Mouse (Mus musculus): ENCODE results near the gene Wdr48. TPM values are rescaled to one million over a fixed set of nuclear protein-coding genes. Genes with fewer than 3 reads are reported as not detected.

The Wdr48 gene
- polyA plus RNA-seq, 1 experiment from 2014 or later = 50.2 TPM

GRCm38 (mm10) chr9:119937005-119937773 lies 42.5 kb downstream of the Wdr48 start, which contains the start of the genes Gorasp1 and Ttc21a:
Gorasp1 (minus strand) TSS chr9:119937565.
Ttc21a (plus strand) TSS chr9:119937606.
- ATAC-seq (ENCODE audit: low read depth) (peak; percentile 96), DNase-seq (ENCODE audit: low spot score) (peak; percentile 96)
- peak within 1 kb of the TSS; percentile 90 for H3K4me2 ChIP-seq (ENCODE audit: low read depth, low read length)
- H3K9me3 ChIP-seq (ENCODE audit: control insufficient read depth, low read length) = no peaks in the 10 kb centered on the region
- H3K9ac ChIP-seq (ENCODE audit: low read depth, low read length) = peak within 1 kb of the TSS; percentile 92
- H3K27me3 ChIP-seq (replicated peaks; ENCODE audit: control insufficient read depth, insufficient read depth, low read length) = no peaks in the 10 kb centered on the region
- H3K36me3 ChIP-seq (ENCODE audit: control insufficient read depth, insufficient read depth, low read length) = 0 out of 2 replicates have a peak, but pooled peaks cover 6% of the 10 kb centered on the region
- H3K4me3 ChIP-seq (ENCODE audit: low read depth, low read length) = peak within 1 kb of the TSS; percentile 72
- H3K27ac ChIP-seq (replicated peaks; ENCODE audit: low read depth, low read length) = peak within 1 kb of the TSS; percentile 72
- 3% methylated on average over 35 of the region's 40 CpGs for WGBS
- peaks cover 12% of the 10 kb centered on the region for H3K4me1 ChIP-seq (ENCODE audit: control insufficient read depth, insufficient read depth, low read length)

GRCm38 (mm10) chr9:119938496-119938895 lies 43.8 kb downstream of the Wdr48 start:
- no peaks in the 10 kb centered on the region for H3K36me3 ChIP-seq (ENCODE audit: control insufficient read depth, insufficient read depth, low read length)
- H3K27me3 ChIP-seq (replicated peaks; ENCODE audit: control insufficient read depth, insufficient read depth, low read length) = no peaks in the 10 kb centered on the region
- no peaks in the 10 kb centered on the region for H3K9me3 ChIP-seq (ENCODE audit: control insufficient read depth, low read length)
- no peak for DNase-seq (ENCODE audit: low spot score)
- ATAC-seq (ENCODE audit: low read depth) = no peak
- H3K4me1 ChIP-seq (ENCODE audit: control insufficient read depth, insufficient read depth, low read length) = peaks cover 12% of the 10 kb centered on the region
- no peak overlapping the region for H3K27ac ChIP-seq (replicated peaks; ENCODE audit: low read depth, low read length)
- no peak overlapping the region for H3K9ac ChIP-seq (ENCODE audit: low read depth, low read length)
- no peak overlapping the region for H3K4me2 ChIP-seq (ENCODE audit: low read depth, low read length)
- 87% methylated on average over 4 of the region's 4 CpGs for WGBS
- no peak overlapping the region for H3K4me3 ChIP-seq (ENCODE audit: low read depth, low read length)

- 27% methylated on average over 10 of the region's 10 CpGs for WGBS
- Histone ChIP-seq H3K36me3 (ENCODE audit: control insufficient read depth, insufficient read depth, low read length) (no peaks in the 10 kb centered on the region), H3K9ac (ENCODE audit: low read depth, low read length) (no peak overlapping the region; the same call in 1 of the 2 replicates), H3K4me1 (ENCODE audit: control insufficient read depth, insufficient read depth, low read length) (peaks cover 12% of the 10 kb centered on the region), H3K4me2 (ENCODE audit: low read depth, low read length) (no peak overlapping the region), H3K27ac (replicated peaks; ENCODE audit: low read depth, low read length) (no peak overlapping the region), H3K4me3 (ENCODE audit: low read depth, low read length) (no peak overlapping the region), H3K27me3 (replicated peaks; ENCODE audit: control insufficient read depth, insufficient read depth, low read length) (no peaks in the 10 kb centered on the region), H3K9me3 (ENCODE audit: control insufficient read depth, low read length) (no peaks in the 10 kb centered on the region)
- ATAC-seq (ENCODE audit: low read depth) (no peak), DNase-seq (ENCODE audit: low spot score) (no peak)
Observed at GRCm38 (mm10) chr9:119939646-119940045, 45.0 kb downstream of the Wdr48 start.

GRCm38 (mm10) chr9:119941407-119941806 lies 46.7 kb downstream of the Wdr48 start:
- Histone ChIP-seq H3K27me3 (replicated peaks; ENCODE audit: control insufficient read depth, insufficient read depth, low read length) (no peaks in the 10 kb centered on the region), H3K4me3 (ENCODE audit: low read depth, low read length) (no peak overlapping the region), H3K4me1 (ENCODE audit: control insufficient read depth, insufficient read depth, low read length) (peaks cover 8% of the 10 kb centered on the region), H3K4me2 (ENCODE audit: low read depth, low read length) (no peak overlapping the region), H3K36me3 (ENCODE audit: control insufficient read depth, insufficient read depth, low read length) (no peaks in the 10 kb centered on the region), H3K9me3 (ENCODE audit: control insufficient read depth, low read length) (no peaks in the 10 kb centered on the region), H3K27ac (replicated peaks; ENCODE audit: low read depth, low read length) (no peak overlapping the region), H3K9ac (ENCODE audit: low read depth, low read length) (no peak overlapping the region)
- 80% methylated on average over 5 of the region's 5 CpGs for WGBS
- ATAC-seq (ENCODE audit: low read depth) = no peak
- peak; percentile 66 for DNase-seq (ENCODE audit: low spot score)

DNA sequence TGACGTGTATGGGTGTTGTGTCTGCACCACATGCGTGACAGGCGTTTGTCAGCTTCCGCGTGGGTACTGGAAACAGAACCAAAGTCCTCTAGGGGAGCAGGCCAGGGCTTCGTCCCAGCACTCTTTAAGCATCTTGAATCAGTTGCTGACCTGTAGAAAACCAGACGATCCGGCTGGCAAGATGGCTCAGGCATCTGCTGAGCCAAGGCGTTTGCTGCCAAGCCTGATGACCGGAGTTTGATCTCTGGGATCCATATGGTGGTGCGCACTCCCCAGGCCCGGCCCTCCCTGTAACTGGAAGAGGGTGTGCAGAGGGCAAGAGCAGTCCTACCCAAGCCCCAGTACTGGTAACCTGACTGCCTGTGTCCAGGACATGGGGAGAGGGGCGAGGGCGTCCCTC lies 47.2 kb downstream of the Wdr48 start:
- no peaks in the 10 kb centered on the region for H3K27me3 ChIP-seq (replicated peaks; ENCODE audit: control insufficient read depth, insufficient read depth, low read length)
- WGBS = 68% methylated on average over 12 of the region's 14 CpGs
- no peak overlapping the region for H3K9ac ChIP-seq (ENCODE audit: low read depth, low read length)
- H3K9me3 ChIP-seq (ENCODE audit: control insufficient read depth, low read length) = no peaks in the 10 kb centered on the region
- DNase-seq (ENCODE audit: low spot score) = no peak
- H3K4me2 ChIP-seq (ENCODE audit: low read depth, low read length) = no peak overlapping the region
- no peaks in the 10 kb centered on the region for H3K36me3 ChIP-seq (ENCODE audit: control insufficient read depth, insufficient read depth, low read length)
- no peak for ATAC-seq (ENCODE audit: low read depth)
- H3K4me3 ChIP-seq (ENCODE audit: low read depth, low read length) = no peak overlapping the region
- no peak overlapping the region for H3K27ac ChIP-seq (replicated peaks; ENCODE audit: low read depth, low read length)
- peaks cover 4% of the 10 kb centered on the region; the same call in 1 of the 2 replicates for H3K4me1 ChIP-seq (ENCODE audit: control insufficient read depth, insufficient read depth, low read length)

DNA sequence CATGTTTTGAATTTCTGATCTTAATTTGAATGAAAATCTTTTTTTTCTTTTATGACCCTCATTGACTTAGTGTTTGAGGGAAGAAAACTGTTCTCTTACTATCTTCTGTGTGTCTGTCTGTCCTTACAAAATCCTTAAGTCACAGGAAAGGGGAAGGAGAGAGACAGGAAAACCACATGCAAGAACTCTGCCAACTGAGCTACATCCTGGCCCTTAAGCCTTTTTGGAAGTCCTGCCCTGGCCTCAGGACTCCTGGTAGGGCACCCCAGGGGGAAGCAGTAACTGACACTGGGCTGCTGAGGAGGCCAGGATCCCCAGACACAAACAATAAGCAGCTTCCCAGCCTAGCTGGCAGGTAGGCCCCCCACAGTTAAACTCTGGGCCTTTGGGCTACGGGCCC lies 48.6 kb downstream of the Wdr48 start:
- ATAC-seq (ENCODE audit: low read depth) = no peak
- H3K27me3 ChIP-seq (replicated peaks; ENCODE audit: control insufficient read depth, insufficient read depth, low read length) = no peaks in the 10 kb centered on the region
- 78% methylated on average over 1 of the region's 1 CpGs for WGBS

GRCm38 (mm10) chr9:119945173-119945900 lies 50.7 kb downstream of the Wdr48 start:
- H3K27me3 ChIP-seq (replicated peaks; ENCODE audit: control insufficient read depth, insufficient read depth, low read length) = no peaks in the 10 kb centered on the region
- no peak overlapping the region for H3K4me2 ChIP-seq (ENCODE audit: low read depth, low read length)
- DNase-seq (ENCODE audit: low spot score) (no peak), ATAC-seq (ENCODE audit: low read depth) (no peak)
- no peaks in the 10 kb centered on the region for H3K36me3 ChIP-seq (ENCODE audit: control insufficient read depth, insufficient read depth, low read length)
- 74% methylated on average over 9 of the region's 12 CpGs for WGBS
- H3K4me3 ChIP-seq (ENCODE audit: low read depth, low read length) = no peak overlapping the region
- H3K27ac ChIP-seq (replicated peaks; ENCODE audit: low read depth, low read length) = no peak overlapping the region
- H3K9ac ChIP-seq (ENCODE audit: low read depth, low read length) = no peak overlapping the region
- H3K4me1 ChIP-seq (ENCODE audit: control insufficient read depth, insufficient read depth, low read length) = no peaks in the 10 kb centered on the region
- no peaks in the 10 kb centered on the region for H3K9me3 ChIP-seq (ENCODE audit: control insufficient read depth, low read length)

More for the DNA sequence above, 48.6 kb downstream of the Wdr48 start:
- Histone ChIP-seq H3K9me3 (ENCODE audit: control insufficient read depth, low read length) (no peaks in the 10 kb centered on the region), H3K9ac (ENCODE audit: low read depth, low read length) (no peak overlapping the region), H3K4me2 (ENCODE audit: low read depth, low read length) (no peak overlapping the region), H3K4me3 (ENCODE audit: low read depth, low read length) (no peak overlapping the region), H3K27ac (replicated peaks; ENCODE audit: low read depth, low read length) (no peak overlapping the region), H3K4me1 (ENCODE audit: control insufficient read depth, insufficient read depth, low read length) (peaks cover 4% of the 10 kb centered on the region; the same call in 1 of the 2 replicates), H3K36me3 (ENCODE audit: control insufficient read depth, insufficient read depth, low read length) (no peaks in the 10 kb centered on the region)
- no peak for DNase-seq (ENCODE audit: low spot score)

- Histone ChIP-seq H3K9me3 (ENCODE audit: control insufficient read depth, low read length) (no peaks in the 10 kb centered on the region), H3K9ac (ENCODE audit: low read depth, low read length) (no peak overlapping the region), H3K4me2 (ENCODE audit: low read depth, low read length) (no peak overlapping the region), H3K4me1 (ENCODE audit: control insufficient read depth, insufficient read depth, low read length) (no peaks in the 10 kb centered on the region), H3K27ac (replicated peaks; ENCODE audit: low read depth, low read length) (no peak overlapping the region), H3K27me3 (replicated peaks; ENCODE audit: control insufficient read depth, insufficient read depth, low read length) (no peaks in the 10 kb centered on the region), H3K36me3 (ENCODE audit: control insufficient read depth, insufficient read depth, low read length) (no peaks in the 10 kb centered on the region), H3K4me3 (ENCODE audit: low read depth, low read length) (no peak overlapping the region)
- DNase-seq (ENCODE audit: low spot score) (no peak), ATAC-seq (ENCODE audit: low read depth) (no peak)
- 43% methylated on average over 3 of the region's 3 CpGs for WGBS
Observed at GRCm38 (mm10) chr9:119948804-119949203, 54.1 kb downstream of the Wdr48 start.

Data from embryonic facial prominence, embryonic 14.5 days (tissue).